Mouse (Mus musculus) hindbrain, embryonic 11.5 days (tissue): ENCODE data around the gene Ptprt. TPM values are rescaled to one million over a fixed set of nuclear protein-coding genes. Genes with fewer than 3 reads are reported as not detected.

Experiments used
- ATAC-seq: fragments of 200-750 bp; cut with Nextera tagmentation; 2 replicates; pipeline ENCODE4 v1.8.0; 2017; ENCODE audit warnings: mild to moderate bottlenecking, moderate TSS enrichment, moderate library complexity; ENCODE audit not compliant: low FRiP score
- DNase-seq: peaks from one replicate; pipeline ENCODE4 v3.0.0-alpha.2; 2015; ENCODE audit warnings: low spot score
- H3K27ac ChIP-seq: fragments of 300-500 bp; sonication (generic); 2 replicates; pipeline ENCODE4 v1.5.1; 2014; ENCODE audit warnings: mild to moderate bottlenecking, low read depth, low read length
- H3K27me3 ChIP-seq: fragments of 300-500 bp; sonication (generic); 2 replicates; pipeline ENCODE4 v1.6.1; 2014; ENCODE audit warnings: mild to moderate bottlenecking, low read length, moderate library complexity, mixed read lengths; ENCODE audit not compliant: control insufficient read depth, insufficient read depth
- H3K36me3 ChIP-seq: fragments of 300-500 bp; sonication (generic); 2 replicates; pipeline ENCODE4 v1.6.1; 2014; ENCODE audit warnings: mild to moderate bottlenecking, low read length, moderate library complexity, mixed read lengths; ENCODE audit not compliant: control insufficient read depth, insufficient read depth
- H3K4me1 ChIP-seq: fragments of 300-500 bp; sonication (generic); replicated peaks from 2 replicates; pipeline ENCODE4 v1.6.1; 2014; ENCODE audit warnings: low read length, mixed read lengths; ENCODE audit not compliant: control insufficient read depth, insufficient read depth
- H3K4me2 ChIP-seq: fragments of 300-500 bp; sonication (generic); replicated peaks from 2 replicates; pipeline ENCODE4 v1.6.1; 2014; ENCODE audit warnings: mild to moderate bottlenecking, low read depth, low read length
- H3K4me3 ChIP-seq: fragments of 300-500 bp; sonication (generic); 2 replicates; pipeline ENCODE4 v1.5.1; 2014; ENCODE audit warnings: low read depth, low read length
- H3K9ac ChIP-seq: fragments of 300-500 bp; sonication (generic); 2 replicates; pipeline ENCODE4 v1.6.1; 2014; ENCODE audit warnings: low read depth, low read length
- H3K9me3 ChIP-seq: fragments of 300-500 bp; sonication (generic); 2 replicates; pipeline ENCODE4 v1.6.1; 2016; ENCODE audit warnings: low read length; ENCODE audit not compliant: control insufficient read depth
- WGBS: fragments of 180-500 bp; shearing (Covaris S2); extraction: QIAGEN DNeasy Blood & Tissue Kit; methylation state at CpG from one replicate; pipeline ENCODE4 v1.1.7; 2014; 5-methylcytosine and 5-hydroxymethylcytosine counted together
- polyA plus RNA-seq: library from polyadenylated mRNA; unstranded; fragments of >200 nt; fragmentation: Nextera tagmentation; extraction: Ambion mirVana; gene quantifications from 2 replicates; pipeline ENCODE4 v1.2.1, GENCODE M21; 2014

Ptprt gene
- polyA plus RNA-seq, 1 experiment from 2014 or later, result 1.3 TPM

DNA sequence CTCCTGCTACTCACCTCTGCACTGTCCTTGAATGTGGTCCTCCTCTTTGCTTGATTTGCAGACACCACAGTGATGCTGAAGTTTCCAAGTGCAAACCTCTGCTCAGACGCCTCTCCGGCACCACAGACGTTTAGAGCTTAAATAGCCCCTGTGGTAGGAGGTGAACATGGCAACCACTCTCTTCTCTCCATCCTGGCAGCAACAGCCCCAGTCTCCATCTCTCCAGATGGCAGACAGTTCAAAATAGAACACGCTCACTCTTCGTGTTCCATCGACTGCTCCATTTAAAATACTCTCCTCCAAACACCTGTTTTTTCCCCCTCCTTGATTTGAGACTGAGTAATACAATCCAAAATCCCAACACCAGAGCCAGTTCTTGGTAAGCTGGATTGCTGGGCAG, 861.0 kb downstream of the Ptprt start:
- ATAC-seq (no peak), DNase-seq (no peak)
- Histone ChIP-seq H3K27ac (no peak overlapping the region), H3K9me3 (no peaks in the 10 kb centered on the region), H3K4me2 (no peak overlapping the region), H3K4me3 (no peak overlapping the region), H3K36me3 (no peaks in the 10 kb centered on the region), H3K4me1 (no peaks in the 10 kb centered on the region), H3K27me3 (no peaks in the 10 kb centered on the region), H3K9ac (no peak overlapping the region)
- WGBS, result 83% methylated on average over 6 of the region's 6 CpGs

DNA sequence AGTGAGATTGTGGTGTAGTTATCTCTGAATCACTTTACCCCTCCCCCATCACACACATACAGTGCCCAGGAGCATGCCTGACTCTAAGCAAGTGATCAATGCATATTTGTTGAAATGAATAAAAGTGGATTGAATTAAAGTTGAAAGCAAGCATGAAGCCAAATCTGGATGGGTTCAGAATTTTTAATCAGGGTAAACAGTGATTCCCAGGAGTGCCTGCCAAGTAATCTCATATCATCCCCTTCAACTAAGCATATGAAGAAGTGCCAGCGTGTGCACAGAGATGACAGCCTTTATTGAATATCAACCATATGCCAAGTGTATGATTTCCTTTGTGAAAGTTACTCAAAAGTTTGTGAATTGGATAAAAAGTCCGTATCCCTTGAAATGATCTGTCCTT, 893.4 kb downstream of the Ptprt start:
- Histone ChIP-seq H3K27me3 (no peaks in the 10 kb centered on the region), H3K27ac (no peak overlapping the region), H3K4me2 (no peak overlapping the region), H3K36me3 (no peaks in the 10 kb centered on the region), H3K9me3 (no peaks in the 10 kb centered on the region), H3K4me1 (no peaks in the 10 kb centered on the region), H3K4me3 (no peak overlapping the region), H3K9ac (no peak overlapping the region)
- DNase-seq (no peak), ATAC-seq (no peak)
- 92% methylated on average over 2 of the region's 2 CpGs for WGBS

DNA sequence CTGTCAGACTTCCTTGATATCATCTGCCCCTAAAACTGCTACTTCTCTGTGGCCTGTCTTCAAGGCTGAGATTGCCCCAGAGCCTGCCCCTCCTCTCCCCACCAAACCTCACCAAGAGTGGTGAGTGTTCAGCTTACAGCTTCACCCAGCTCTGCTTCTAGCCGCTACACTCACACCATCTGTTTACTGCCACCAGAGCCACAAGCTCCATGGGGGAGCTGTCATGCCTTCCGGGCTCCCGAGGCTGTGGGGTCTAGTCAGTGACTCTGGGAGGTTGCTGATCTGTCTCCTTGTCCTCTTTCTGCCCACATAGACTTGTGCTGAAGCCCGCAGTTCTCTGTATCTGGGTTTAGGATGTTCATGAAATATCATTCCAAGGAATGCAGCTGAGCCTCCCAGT, 947.9 kb downstream of the Ptprt start:
- Histone ChIP-seq H3K9ac (no peak overlapping the region), H3K27ac (no peak overlapping the region), H3K4me3 (no peak overlapping the region), H3K4me1 (no peaks in the 10 kb centered on the region), H3K4me2 (no peak overlapping the region), H3K9me3 (no peaks in the 10 kb centered on the region), H3K27me3 (no peaks in the 10 kb centered on the region), H3K36me3 (no peaks in the 10 kb centered on the region)
- ATAC-seq (no peak), DNase-seq (no peak)
- 43% methylated on average over 4 of the region's 4 CpGs for WGBS

DNA sequence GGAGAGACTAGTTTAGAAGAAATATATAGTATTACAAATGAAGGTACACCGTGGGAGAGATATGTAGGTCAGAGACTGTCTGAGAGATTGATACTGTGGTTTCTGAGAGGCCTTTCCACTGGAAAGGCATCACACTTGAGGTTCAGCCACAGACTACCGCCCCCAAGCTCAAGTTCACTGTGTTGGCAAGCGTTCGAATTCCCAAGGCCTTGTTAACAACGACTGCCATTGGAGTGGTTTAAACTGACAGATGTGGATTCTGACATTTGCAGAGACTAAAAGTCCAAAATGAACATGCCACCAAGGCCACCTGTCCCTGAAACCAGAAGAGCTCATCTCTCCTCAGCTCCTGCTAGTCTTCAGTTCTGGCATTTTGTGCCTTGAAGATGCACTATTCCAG, 951.6 kb downstream of the Ptprt start:
- WGBS, result 96% methylated on average over 5 of the region's 5 CpGs
- no peaks in the 10 kb centered on the region for H3K4me1 ChIP-seq
- no peak overlapping the region for H3K4me3 ChIP-seq
- H3K27me3 ChIP-seq, result no peaks in the 10 kb centered on the region
- no peak overlapping the region for H3K4me2 ChIP-seq
- no peak for ATAC-seq
- no peak overlapping the region for H3K9ac ChIP-seq
- no peaks in the 10 kb centered on the region for H3K9me3 ChIP-seq
- H3K36me3 ChIP-seq, result no peaks in the 10 kb centered on the region
- H3K27ac ChIP-seq, result no peak overlapping the region
- no peak for DNase-seq

DNA sequence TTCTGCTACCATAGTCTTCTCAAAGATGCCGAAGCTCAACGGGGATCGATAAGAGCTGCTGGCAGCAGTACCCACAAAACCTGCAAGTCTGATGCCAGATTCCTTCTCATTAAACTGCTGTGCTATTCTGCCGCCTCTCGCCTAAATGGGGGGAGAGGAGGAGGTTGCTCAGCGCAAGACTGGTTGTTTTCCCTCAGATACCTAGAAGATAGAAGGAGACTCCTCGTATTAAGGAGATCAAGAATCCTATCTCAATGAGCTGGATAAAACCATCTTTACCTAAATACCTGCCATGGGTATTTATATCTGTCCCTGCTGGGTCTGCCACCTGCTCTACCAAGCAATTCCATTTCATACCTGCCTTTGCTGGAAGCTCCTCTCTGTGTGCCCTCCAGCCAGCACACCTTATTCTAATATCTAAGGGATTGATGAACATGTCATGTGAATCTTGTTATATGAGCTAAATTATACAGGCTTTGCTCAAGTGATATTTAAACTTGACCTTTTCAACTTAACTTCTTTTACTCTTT, 954.5 kb downstream of the Ptprt start:
- Histone ChIP-seq H3K36me3 (no peaks in the 10 kb centered on the region), H3K4me3 (no peak overlapping the region), H3K9me3 (no peaks in the 10 kb centered on the region), H3K27ac (no peak overlapping the region), H3K9ac (no peak overlapping the region), H3K4me2 (no peak overlapping the region), H3K27me3 (no peaks in the 10 kb centered on the region), H3K4me1 (no peaks in the 10 kb centered on the region)
- WGBS, result 93% methylated on average over 7 of the region's 7 CpGs
- DNase-seq (no peak), ATAC-seq (no peak)

DNA sequence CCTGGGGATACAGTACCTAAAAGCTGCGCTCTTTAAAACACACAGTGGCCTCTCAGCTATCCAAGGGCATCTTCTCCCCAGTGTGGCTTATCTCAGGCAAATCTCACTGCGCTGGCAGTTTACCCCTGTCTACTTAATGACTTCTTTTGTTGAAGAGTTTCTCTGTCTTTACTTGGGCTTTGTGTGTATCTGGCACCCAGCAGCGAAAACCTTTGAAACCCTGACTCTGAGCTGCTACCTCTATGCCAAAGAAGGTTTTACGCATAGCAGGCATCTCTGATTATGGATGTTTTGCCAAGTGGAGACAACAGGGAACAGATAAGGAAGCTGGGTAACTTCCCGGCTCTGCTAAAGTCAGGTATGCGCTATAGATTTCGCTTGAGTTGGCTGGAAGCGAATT, 956.1 kb downstream of the Ptprt start:
- H3K4me1 ChIP-seq, result no peaks in the 10 kb centered on the region

DNA sequence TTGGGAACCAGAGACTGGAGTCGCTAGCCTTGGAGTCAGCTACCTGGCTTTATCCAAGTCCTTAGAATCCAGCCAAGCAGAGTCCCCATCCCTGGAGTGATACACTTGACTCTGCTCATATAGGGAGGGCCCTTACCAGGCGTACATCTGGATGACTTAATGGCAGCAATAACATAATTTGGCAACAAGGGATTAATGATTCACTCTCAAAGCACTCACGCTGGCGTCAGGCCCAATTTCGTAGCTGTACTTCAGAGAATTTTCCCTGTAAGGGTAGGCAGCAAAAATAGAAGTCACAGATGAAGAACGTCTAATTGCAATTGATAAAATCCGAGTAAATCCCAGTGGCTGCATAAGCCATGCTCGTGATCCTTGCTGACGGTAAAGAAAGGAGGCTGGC, 956.5 kb downstream of the Ptprt start:
- Histone ChIP-seq H3K4me1 (no peaks in the 10 kb centered on the region), H3K4me2 (no peak overlapping the region), H3K27me3 (no peaks in the 10 kb centered on the region), H3K9me3 (no peaks in the 10 kb centered on the region), H3K27ac (no peak overlapping the region), H3K36me3 (no peaks in the 10 kb centered on the region), H3K4me3 (no peak overlapping the region), H3K9ac (no peak overlapping the region)
- DNase-seq, result no peak
- 58% methylated on average over 9 of the region's 9 CpGs for WGBS
- no peak for ATAC-seq

More for the DNA sequence above, 956.1 kb downstream of the Ptprt start:
- WGBS, result 45% methylated on average over 8 of the region's 8 CpGs
- H3K4me3 ChIP-seq, result no peak overlapping the region
- H3K36me3 ChIP-seq, result no peaks in the 10 kb centered on the region
- H3K9ac ChIP-seq, result no peak overlapping the region
- no peak overlapping the region for H3K4me2 ChIP-seq
- no peak overlapping the region for H3K27ac ChIP-seq
- no peaks in the 10 kb centered on the region for H3K27me3 ChIP-seq
- no peaks in the 10 kb centered on the region for H3K9me3 ChIP-seq
- DNase-seq (peak; percentile 4), ATAC-seq (no peak)

DNA sequence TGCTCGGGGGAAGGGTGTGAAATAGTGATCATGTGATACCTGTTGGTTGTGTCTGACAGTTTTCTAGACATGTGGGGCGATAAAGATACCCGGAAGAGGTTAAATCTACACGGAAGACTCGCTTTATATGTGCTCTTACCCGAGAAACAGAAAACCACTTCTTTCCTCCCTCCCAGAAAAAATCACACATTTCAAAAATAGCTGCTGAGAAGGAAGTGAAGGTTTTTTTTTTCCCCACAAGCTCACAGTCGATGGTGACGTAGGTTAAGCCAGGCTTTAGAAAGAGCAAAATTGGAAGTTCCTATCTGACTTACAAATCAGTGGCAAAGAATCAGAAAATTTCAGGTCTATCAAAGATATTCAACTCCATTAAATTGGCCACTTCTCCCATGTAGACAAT, 965.1 kb downstream of the Ptprt start:
- no peaks in the 10 kb centered on the region for H3K27me3 ChIP-seq
- DNase-seq (no peak), ATAC-seq (no peak)
- no peak overlapping the region for H3K4me3 ChIP-seq
- WGBS, result 90% methylated on average over 8 of the region's 8 CpGs
- no peak overlapping the region for H3K4me2 ChIP-seq
- no peaks in the 10 kb centered on the region for H3K4me1 ChIP-seq
- H3K27ac ChIP-seq, result no peak overlapping the region
- no peaks in the 10 kb centered on the region for H3K9me3 ChIP-seq
- H3K9ac ChIP-seq, result no peak overlapping the region
- no peaks in the 10 kb centered on the region for H3K36me3 ChIP-seq

DNA sequence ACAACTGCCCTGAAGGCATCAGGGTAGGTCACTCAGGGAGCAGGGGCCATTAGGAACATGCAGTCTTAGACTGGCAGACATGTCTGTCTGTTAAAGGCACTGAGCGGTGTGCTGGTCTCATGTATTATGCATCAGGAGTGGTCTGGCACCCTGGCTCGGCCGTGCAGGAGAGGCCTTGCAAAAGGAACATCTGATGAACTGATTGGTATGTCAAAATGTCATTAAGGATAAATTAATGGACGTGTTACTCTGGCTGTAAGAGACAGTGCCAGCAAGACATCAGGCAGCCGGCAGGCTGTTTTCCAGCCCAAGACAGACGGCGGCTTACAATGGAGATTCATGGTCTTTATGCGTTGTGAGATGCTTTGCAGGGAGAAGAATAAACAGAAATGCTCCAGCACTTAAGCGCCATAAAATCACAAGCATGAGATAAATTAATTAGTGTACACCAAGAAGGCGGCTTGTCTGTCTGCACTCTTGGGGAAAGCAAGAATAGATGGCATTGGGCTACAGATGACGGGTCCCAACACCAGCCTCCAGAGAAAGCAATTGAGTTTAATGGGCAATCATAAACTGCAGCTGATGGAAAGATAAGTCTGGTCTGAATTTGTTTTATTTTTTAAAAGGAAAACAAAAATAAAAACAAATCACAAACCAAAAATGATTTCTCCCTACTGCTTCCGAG, 992.5 kb downstream of the Ptprt start:
- 57% methylated on average over 12 of the region's 12 CpGs for WGBS
- Histone ChIP-seq H3K27me3 (no peaks in the 10 kb centered on the region), H3K4me3 (no peak overlapping the region), H3K27ac (peak overlapping the region; percentile 42), H3K9me3 (no peaks in the 10 kb centered on the region), H3K36me3 (no peaks in the 10 kb centered on the region), H3K9ac (no peak overlapping the region), H3K4me2 (no peak overlapping the region), H3K4me1 (no peaks in the 10 kb centered on the region)
- DNase-seq (peak; percentile 46), ATAC-seq (peak; percentile 91)
